Mouse (Mus musculus) liver, embryonic 16.5 days (tissue): ENCODE measurements around the gene Cela3a. TPM values are rescaled to one million over a fixed set of nuclear protein-coding genes. Genes with fewer than 3 reads are reported as not detected.
A peak's percentile ranks its signal among the peaks of the same experiment; 100 is the strongest.

ENCODE experiments used
- ATAC-seq: fragments of 200-750 bp; cut with Nextera tagmentation; 2 replicates; pipeline ENCODE4 v1.8.0; 2017; ENCODE audit warnings: low read depth, mild to moderate bottlenecking, moderate number of reproducible peaks, moderate library complexity
- H3K27ac ChIP-seq: fragments of 300-500 bp; sonication (generic); 2 replicates; pipeline ENCODE4 v1.5.1; 2014; ENCODE audit warnings: mild to moderate bottlenecking, low read length
- H3K27me3 ChIP-seq: fragments of 300-500 bp; sonication (generic); 2 replicates; pipeline ENCODE4 v1.6.1; 2014; ENCODE audit warnings: low read depth, low read length, mixed read lengths; ENCODE audit not compliant: control insufficient read depth, insufficient read depth
- H3K36me3 ChIP-seq: fragments of 300-500 bp; sonication (generic); 2 replicates; pipeline ENCODE4 v1.6.1; 2014; ENCODE audit warnings: mild to moderate bottlenecking; ENCODE audit not compliant: control insufficient read depth, insufficient read depth
- H3K4me1 ChIP-seq: fragments of 300-500 bp; sonication (generic); 2 replicates; pipeline ENCODE4 v1.6.1; 2014; ENCODE audit warnings: low read depth, low read length, mixed read lengths; ENCODE audit not compliant: control insufficient read depth
- H3K4me2 ChIP-seq: fragments of 300-500 bp; sonication (generic); 2 replicates; pipeline ENCODE4 v1.6.1; 2014; ENCODE audit warnings: low read depth, low read length, mixed read lengths
- H3K4me3 ChIP-seq: fragments of 300-500 bp; sonication (generic); 2 replicates; pipeline ENCODE4 v1.5.1; 2014; ENCODE audit warnings: low read depth, mild to moderate bottlenecking, low read length
- H3K9ac ChIP-seq: fragments of 300-500 bp; sonication (generic); 2 replicates; pipeline ENCODE4 v1.6.1; 2014; ENCODE audit warnings: low read depth, low read length
- H3K9me3 ChIP-seq: fragments of 300-500 bp; sonication (generic); replicated peaks from 2 replicates; pipeline ENCODE4 v1.6.1; 2016; ENCODE audit warnings: low read length; ENCODE audit not compliant: control insufficient read depth
- WGBS: fragments of 180-500 bp; shearing (Covaris S2); extraction: QIAGEN DNeasy Blood & Tissue Kit; methylation state at CpG from one replicate; pipeline ENCODE4 v1.1.7; 2014; ENCODE audit not compliant: insufficient replicate concordance; 5-methylcytosine and 5-hydroxymethylcytosine counted together
- polyA plus RNA-seq: library from polyadenylated mRNA; unstranded; fragments of >200 nt; fragmentation: Nextera tagmentation; extraction: Ambion mirVana; gene quantifications from 2 replicates; pipeline ENCODE4 v1.2.1, GENCODE M21; 2015

The Cela3a gene
- polyA plus RNA-seq, 1 experiment from 2014 or later: not detected

DNA sequence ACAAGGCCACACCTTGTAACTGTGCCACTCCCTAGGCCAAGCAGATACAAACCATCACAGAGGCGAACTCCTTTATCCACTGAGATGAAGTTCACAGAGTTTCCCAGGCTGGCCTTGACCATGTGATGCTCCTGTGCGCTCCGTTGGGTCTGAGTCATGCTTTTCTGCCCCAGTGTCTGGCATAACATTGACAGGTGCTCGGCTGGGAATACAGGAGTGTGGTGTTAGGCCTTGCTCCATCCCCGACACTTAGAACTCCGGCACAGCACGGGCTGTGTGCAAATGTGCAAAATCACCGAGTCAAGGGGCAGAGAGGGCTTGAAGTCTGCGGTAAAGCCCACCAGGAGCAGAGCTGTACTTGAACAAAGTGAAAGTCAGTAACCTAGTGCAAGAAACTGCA lies 16.7 kb downstream of the Cela3a start:
- Histone ChIP-seq H3K4me3 (no peak overlapping the region), H3K9ac (no peak overlapping the region), H3K9me3 (peaks cover 3% of the 10 kb centered on the region), H3K4me1 (peaks cover 15% of the 10 kb centered on the region), H3K27me3 (no peaks in the 10 kb centered on the region), H3K36me3 (no peaks in the 10 kb centered on the region), H3K27ac (no peak overlapping the region), H3K4me2 (no peak overlapping the region)
- no peak for ATAC-seq
- WGBS: 76% methylated on average over 9 of the region's 9 CpGs

DNA sequence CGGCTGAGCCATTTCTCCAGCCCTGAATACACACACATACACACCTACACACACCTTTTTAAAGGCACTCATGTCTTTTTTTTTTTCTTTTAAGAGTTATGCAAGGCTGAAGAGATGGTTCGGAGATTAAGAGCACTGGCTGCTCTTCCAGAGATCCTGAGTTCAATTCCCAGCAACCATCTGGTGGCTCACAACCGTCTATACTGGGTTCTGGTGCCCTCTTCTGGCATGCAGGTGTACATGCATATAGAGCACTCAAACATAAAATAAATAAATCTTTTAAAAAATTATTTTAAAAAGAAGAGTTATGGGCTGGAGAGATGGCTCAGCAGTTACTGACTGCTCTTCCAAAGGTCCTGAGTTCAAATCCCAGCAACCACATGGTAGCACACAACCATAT lies 18.3 kb downstream of the Cela3a start:
- H3K9me3 ChIP-seq: peaks cover 3% of the 10 kb centered on the region
- no peaks in the 10 kb centered on the region for H3K36me3 ChIP-seq
- H3K4me2 ChIP-seq: no peak overlapping the region
- H3K4me3 ChIP-seq: no peak overlapping the region
- H3K27ac ChIP-seq: no peak overlapping the region
- WGBS: 70% methylated on average over 3 of the region's 3 CpGs
- H3K9ac ChIP-seq: no peak overlapping the region
- H3K4me1 ChIP-seq: peaks cover 19% of the 10 kb centered on the region
- ATAC-seq: no peak
- H3K27me3 ChIP-seq: no peaks in the 10 kb centered on the region

DNA sequence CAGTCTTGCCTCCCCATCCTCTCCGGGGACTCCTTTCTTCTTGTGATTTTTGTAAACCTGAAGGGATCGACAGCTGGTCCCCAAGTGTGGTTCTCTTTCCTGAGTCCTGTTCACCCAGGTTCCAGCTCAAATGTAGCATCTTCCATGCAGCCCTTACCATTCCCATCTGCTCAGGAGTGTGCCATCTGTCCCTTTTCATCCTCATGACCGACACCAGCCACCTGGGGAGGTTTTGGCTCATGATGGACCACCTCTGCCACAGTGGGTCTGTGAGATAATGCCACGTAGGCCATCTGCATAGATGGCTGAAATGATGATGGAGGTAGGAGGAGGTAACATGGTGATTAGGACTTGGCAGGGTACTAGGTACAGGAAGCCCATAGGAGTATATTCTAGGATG lies 19.4 kb downstream of the Cela3a start:
- Histone ChIP-seq H3K4me3 (no peak overlapping the region), H3K9ac (no peak overlapping the region), H3K4me1 (peaks cover 19% of the 10 kb centered on the region), H3K36me3 (no peaks in the 10 kb centered on the region), H3K4me2 (no peak overlapping the region), H3K27me3 (no peaks in the 10 kb centered on the region), H3K9me3 (peaks cover 3% of the 10 kb centered on the region), H3K27ac (no peak overlapping the region)
- ATAC-seq: no peak
- WGBS: 80% methylated on average over 4 of the region's 4 CpGs

DNA sequence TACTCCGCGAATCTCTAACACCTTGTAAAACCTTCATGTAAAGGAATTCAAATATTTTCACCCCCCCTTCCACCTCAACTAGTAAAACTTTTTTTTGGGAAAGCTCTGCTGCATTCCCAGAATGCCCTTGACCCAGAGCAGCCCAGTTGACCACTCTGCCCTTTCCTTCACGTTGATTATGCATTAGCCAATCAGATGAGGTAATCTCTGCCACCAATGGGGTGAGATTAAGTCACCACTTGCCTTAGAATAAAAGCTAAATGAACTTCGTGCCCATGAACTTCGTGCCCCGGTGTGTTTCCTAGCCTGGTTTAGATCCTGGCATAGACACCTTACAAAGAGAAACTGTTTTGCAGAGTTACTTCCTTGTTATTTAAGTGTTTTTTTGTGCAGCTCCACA lies 20.6 kb downstream of the Cela3a start:
- peak overlapping the region; percentile 95 for H3K4me2 ChIP-seq
- H3K36me3 ChIP-seq: no peaks in the 10 kb centered on the region
- no peaks in the 10 kb centered on the region for H3K27me3 ChIP-seq
- H3K9ac ChIP-seq: peak overlapping the region; percentile 89
- H3K4me3 ChIP-seq: peak overlapping the region; percentile 68
- peak overlapping the region; percentile 97 for H3K27ac ChIP-seq
- 0 out of 2 replicates have a peak, but pooled peaks have one; percentile 10 for ATAC-seq
- peaks cover 3% of the 10 kb centered on the region for H3K9me3 ChIP-seq
- WGBS: 33% methylated on average over 6 of the region's 6 CpGs
- peaks cover 19% of the 10 kb centered on the region for H3K4me1 ChIP-seq

GRCm38 (mm10) chr4:137388059-137388794 lies 21.4 kb downstream of the Cela3a start:
- no peaks in the 10 kb centered on the region for H3K27me3 ChIP-seq
- peaks cover 3% of the 10 kb centered on the region for H3K9me3 ChIP-seq
- peak overlapping the region; percentile 68 for H3K4me3 ChIP-seq
- peak overlapping the region; percentile 89 for H3K9ac ChIP-seq
- H3K4me2 ChIP-seq: peak overlapping the region; percentile 95
- no peaks in the 10 kb centered on the region for H3K36me3 ChIP-seq
- peaks cover 19% of the 10 kb centered on the region for H3K4me1 ChIP-seq
- WGBS: under 1% methylated on average over 46 of the region's 46 CpGs
- H3K27ac ChIP-seq: peak overlapping the region; percentile 97
- peak; percentile 90 for ATAC-seq

GRCm38 (mm10) chr4:137387482-137388058 lies 22.0 kb downstream of the Cela3a start:
- H3K4me3 ChIP-seq: peak overlapping the region; percentile 68
- no peaks in the 10 kb centered on the region for H3K27me3 ChIP-seq
- H3K27ac ChIP-seq: peak overlapping the region; percentile 97
- peak overlapping the region; percentile 95 for H3K4me2 ChIP-seq
- peak overlapping the region; percentile 89 for H3K9ac ChIP-seq
- no peak for ATAC-seq
- H3K9me3 ChIP-seq: peaks cover 3% of the 10 kb centered on the region
- peaks cover 13% of the 10 kb centered on the region for H3K4me1 ChIP-seq
- WGBS: under 1% methylated on average over 20 of the region's 20 CpGs
- H3K36me3 ChIP-seq: no peaks in the 10 kb centered on the region

GRCm38 (mm10) chr4:137380702-137381605 lies 28.6 kb downstream of the Cela3a start:
- WGBS: 21% methylated on average over 15 of the region's 16 CpGs
- H3K9ac ChIP-seq: peak overlapping the region; percentile 39
- H3K9me3 ChIP-seq: no peaks in the 10 kb centered on the region

GRCm38 (mm10) chr4:137379713-137380255 lies 29.8 kb downstream of the Cela3a start:
- H3K4me1 ChIP-seq: peaks cover 9% of the 10 kb centered on the region
- H3K9me3 ChIP-seq: no peaks in the 10 kb centered on the region
- no peak overlapping the region for H3K27ac ChIP-seq
- H3K4me3 ChIP-seq: no peak overlapping the region
- H3K9ac ChIP-seq: no peak overlapping the region
- 74% methylated on average over 10 of the region's 10 CpGs for WGBS
- no peaks in the 10 kb centered on the region for H3K36me3 ChIP-seq
- no peaks in the 10 kb centered on the region for H3K27me3 ChIP-seq
- ATAC-seq: no peak
- no peak overlapping the region for H3K4me2 ChIP-seq

More at GRCm38 (mm10) chr4:137380702-137381605, 28.6 kb downstream of the Cela3a start:
- peak overlapping the region; percentile 48 for H3K4me2 ChIP-seq
- H3K27ac ChIP-seq: peak overlapping the region; percentile 74
- H3K4me1 ChIP-seq: peaks cover 9% of the 10 kb centered on the region
- H3K4me3 ChIP-seq: peak overlapping the region; percentile 1; the same call in 1 of the 2 replicates
- H3K36me3 ChIP-seq: no peaks in the 10 kb centered on the region
- H3K27me3 ChIP-seq: no peaks in the 10 kb centered on the region
- ATAC-seq: peak; percentile 87
